Mouse (Mus musculus) embryonic fibroblast, embryonic 13.5 days (primary cell): ENCODE data around the gene Ambra1. TPM values are rescaled to one million over a fixed set of nuclear protein-coding genes. Genes with fewer than 3 reads are reported as not detected.

Experiments
- H3K27ac ChIP-seq: 2 replicates; pipeline ENCODE4 v1.5.1; 2012; ENCODE audit warnings: low read length, control low read depth, inconsistent platforms; ENCODE audit not compliant: insufficient read depth
- H3K4me1 ChIP-seq: 2 replicates; pipeline ENCODE4 v1.6.1; 2011; ENCODE audit warnings: low read length; ENCODE audit not compliant: control insufficient read depth, insufficient read depth
- H3K4me3 ChIP-seq: 2 replicates; pipeline ENCODE4 v1.5.1; 2011; ENCODE audit warnings: mild to moderate bottlenecking, control low read depth, low read length; ENCODE audit not compliant: insufficient read depth
- CTCF ChIP-seq: IDR thresholded peaks from 2 replicates; pipeline ENCODE4 v1.5.1; 2011; ENCODE audit warnings: mild to moderate bottlenecking, control low read depth, low read length, moderate library complexity, borderline replicate concordance; ENCODE audit not compliant: insufficient read depth
- POLR2A ChIP-seq: IDR thresholded peaks from 2 replicates; pipeline ENCODE4 v1.6.1; 2011; ENCODE audit warnings: low read depth, mild to moderate bottlenecking, control low read depth, low read length, moderate library complexity
- polyA plus RNA-seq: library from polyadenylated mRNA; stranded (reverse); fragments of >200 nt; gene quantifications from 2 replicates; pipeline ENCODE4 v1.2.4, GENCODE M21; 2011; ENCODE audit warnings: low read depth; ENCODE audit not compliant: missing spikeins, insufficient read length

Gene Ambra1
- 23.8 and 26.2 TPM in 2 replicates for polyA plus RNA-seq

- no peak for TF ChIP-seq CTCF
- TF ChIP-seq POLR2A: peak; percentile 61
These were observed at the start of gene Ambra1 for GRCm38 (mm10) chr2:91729971-91730821. Gene Ambra1 (plus strand): TSS chr2:91730134.

GRCm38 (mm10) chr2:91682850-91683249, 47.1 kb upstream of the Ambra1 start:
- Histone ChIP-seq H3K4me3 (no peak overlapping the region), H3K27ac (no peak overlapping the region), H3K4me1 (no peaks in the 10 kb centered on the region)
- TF ChIP-seq POLR2A (no peak), CTCF (0 out of 2 replicates have a peak, but pooled peaks have one; percentile 11)

More at GRCm38 (mm10) chr2:91729971-91730821, at the start of gene Ambra1:
- no peaks in the 10 kb centered on the region for H3K4me1 ChIP-seq
- peak within 1 kb of the TSS; percentile 71 for H3K27ac ChIP-seq
- H3K4me3 ChIP-seq: peak within 1 kb of the TSS; percentile 98

- Histone ChIP-seq H3K4me3 (no peak overlapping the region), H3K27ac (no peak overlapping the region), H3K4me1 (no peaks in the 10 kb centered on the region)
- TF ChIP-seq POLR2A: no peak
- no peak for TF ChIP-seq CTCF
These were observed 46.0 kb upstream of the Ambra1 start for GRCm38 (mm10) chr2:91683919-91684318.

GRCm38 (mm10) chr2:91689452-91689851, 40.5 kb upstream of the Ambra1 start:
- no peak overlapping the region for H3K4me3 ChIP-seq
- no peak overlapping the region for H3K27ac ChIP-seq
- H3K4me1 ChIP-seq: no peaks in the 10 kb centered on the region
- no peak for TF ChIP-seq POLR2A
- no peak for TF ChIP-seq CTCF

GRCm38 (mm10) chr2:91695436-91696224, 34.3 kb upstream of the Ambra1 start:
- TF ChIP-seq POLR2A: no peak
- TF ChIP-seq CTCF: no peak
- H3K27ac ChIP-seq: no peak overlapping the region

GRCm38 (mm10) chr2:91696225-91696590, 33.7 kb upstream of the Ambra1 start:
- TF ChIP-seq CTCF (no peak), POLR2A (no peak)
- H3K27ac ChIP-seq: no peak overlapping the region
- H3K4me3 ChIP-seq: no peak overlapping the region
- H3K4me1 ChIP-seq: no peaks in the 10 kb centered on the region

More at GRCm38 (mm10) chr2:91695436-91696224, 34.3 kb upstream of the Ambra1 start:
- Histone ChIP-seq H3K4me3 (no peak overlapping the region), H3K4me1 (no peaks in the 10 kb centered on the region)

- H3K4me3 ChIP-seq: no peak overlapping the region
- no peak overlapping the region for H3K27ac ChIP-seq
- no peaks in the 10 kb centered on the region for H3K4me1 ChIP-seq
- TF ChIP-seq CTCF (no peak), POLR2A (no peak)
These were observed 30.7 kb upstream of the Ambra1 start for GRCm38 (mm10) chr2:91699225-91699624.

- no peak overlapping the region for H3K27ac ChIP-seq
- TF ChIP-seq POLR2A (no peak), CTCF (no peak)
- no peak overlapping the region for H3K4me3 ChIP-seq
- H3K4me1 ChIP-seq: no peaks in the 10 kb centered on the region
These were observed 28.6 kb upstream of the Ambra1 start for GRCm38 (mm10) chr2:91701366-91701765.

GRCm38 (mm10) chr2:91705736-91706135, 24.2 kb upstream of the Ambra1 start:
- TF ChIP-seq POLR2A (no peak), CTCF (no peak)

More at GRCm38 (mm10) chr2:91705736-91706135, 24.2 kb upstream of the Ambra1 start:
- H3K4me1 ChIP-seq: 0 out of 2 replicates have a peak, but pooled peaks cover 3% of the 10 kb centered on the region
- H3K27ac ChIP-seq: no peak overlapping the region
- no peak overlapping the region for H3K4me3 ChIP-seq
